Mouse (Mus musculus): ENCODE measurements around the gene Acsf3. TPM values are rescaled to one million over a fixed set of nuclear protein-coding genes. Genes with fewer than 3 reads are reported as not detected.

The Acsf3 gene
- polyA plus RNA-seq, 1 experiment, result 5.4 TPM

- Histone ChIP-seq H3K4me3 (ENCODE audit: insufficient read depth, low read length) (no peak overlapping the region), H3K4me1 (ENCODE audit: control insufficient read depth, insufficient read depth, low read length) (no peaks in the 10 kb centered on the region), H3K27ac (ENCODE audit: insufficient read depth, low read length) (no peak overlapping the region)
- TF ChIP-seq POLR2A (IDR thresholded peaks at IDR 0.05; ENCODE audit: low read depth, low read length) (no peak), CTCF (IDR thresholded peaks at IDR 0.05; ENCODE audit: borderline replicate concordance, insufficient read depth, low read length) (no peak)
Measured at GRCm38 (mm10) chr8:122817724-122818496, 42.6 kb downstream of the Acsf3 start.

- H3K4me1 ChIP-seq (ENCODE audit: control insufficient read depth, insufficient read depth, low read length), result no peaks in the 10 kb centered on the region
- H3K4me3 ChIP-seq (ENCODE audit: insufficient read depth, low read length), result no peak overlapping the region
- no peak for TF ChIP-seq CTCF (IDR thresholded peaks at IDR 0.05; ENCODE audit: borderline replicate concordance, insufficient read depth, low read length)
- TF ChIP-seq POLR2A (IDR thresholded peaks at IDR 0.05; ENCODE audit: low read depth, low read length), result no peak
- no peak overlapping the region for H3K27ac ChIP-seq (ENCODE audit: insufficient read depth, low read length)
Measured at GRCm38 (mm10) chr8:122819776-122820175, 44.5 kb downstream of the Acsf3 start.

GRCm38 (mm10) chr8:122824571-122824970, 49.3 kb downstream of the Acsf3 start:
- Histone ChIP-seq H3K4me3 (ENCODE audit: insufficient read depth, low read length) (no peak overlapping the region), H3K4me1 (ENCODE audit: control insufficient read depth, insufficient read depth, low read length) (no peaks in the 10 kb centered on the region), H3K27ac (ENCODE audit: insufficient read depth, low read length) (no peak overlapping the region)
- TF ChIP-seq CTCF (IDR thresholded peaks at IDR 0.05; ENCODE audit: borderline replicate concordance, insufficient read depth, low read length), result no peak
- no peak for TF ChIP-seq POLR2A (IDR thresholded peaks at IDR 0.05; ENCODE audit: low read depth, low read length)

GRCm38 (mm10) chr8:122824986-122825385, 49.7 kb downstream of the Acsf3 start:
- H3K4me3 ChIP-seq (ENCODE audit: insufficient read depth, low read length), result no peak overlapping the region
- H3K4me1 ChIP-seq (ENCODE audit: control insufficient read depth, insufficient read depth, low read length), result no peaks in the 10 kb centered on the region
- TF ChIP-seq POLR2A (IDR thresholded peaks at IDR 0.05; ENCODE audit: low read depth, low read length) (no peak), CTCF (IDR thresholded peaks at IDR 0.05; ENCODE audit: borderline replicate concordance, insufficient read depth, low read length) (no peak)
- H3K27ac ChIP-seq (ENCODE audit: insufficient read depth, low read length), result no peak overlapping the region

- H3K4me3 ChIP-seq (ENCODE audit: insufficient read depth, low read length), result no peak overlapping the region
- no peak for TF ChIP-seq CTCF (IDR thresholded peaks at IDR 0.05; ENCODE audit: borderline replicate concordance, insufficient read depth, low read length)
- TF ChIP-seq POLR2A (IDR thresholded peaks at IDR 0.05; ENCODE audit: low read depth, low read length), result no peak
- no peaks in the 10 kb centered on the region for H3K4me1 ChIP-seq (ENCODE audit: control insufficient read depth, insufficient read depth, low read length)
- no peak overlapping the region for H3K27ac ChIP-seq (ENCODE audit: insufficient read depth, low read length)
Measured at GRCm38 (mm10) chr8:122825408-122825807, 50.1 kb downstream of the Acsf3 start.

- Histone ChIP-seq H3K4me3 (ENCODE audit: insufficient read depth, low read length) (no peak overlapping the region), H3K27ac (ENCODE audit: insufficient read depth, low read length) (no peak overlapping the region), H3K4me1 (ENCODE audit: control insufficient read depth, insufficient read depth, low read length) (no peaks in the 10 kb centered on the region)
- TF ChIP-seq CTCF (IDR thresholded peaks at IDR 0.05; ENCODE audit: borderline replicate concordance, insufficient read depth, low read length) (no peak), POLR2A (IDR thresholded peaks at IDR 0.05; ENCODE audit: low read depth, low read length) (no peak)
Measured at GRCm38 (mm10) chr8:122829396-122829795, 54.1 kb downstream of the Acsf3 start.

- Histone ChIP-seq H3K4me1 (ENCODE audit: control insufficient read depth, insufficient read depth, low read length) (no peaks in the 10 kb centered on the region), H3K27ac (ENCODE audit: insufficient read depth, low read length) (no peak overlapping the region), H3K4me3 (ENCODE audit: insufficient read depth, low read length) (no peak overlapping the region)
- TF ChIP-seq CTCF (IDR thresholded peaks at IDR 0.05; ENCODE audit: borderline replicate concordance, insufficient read depth, low read length) (peak; percentile 99), POLR2A (IDR thresholded peaks at IDR 0.05; ENCODE audit: low read depth, low read length) (no peak)
Measured at GRCm38 (mm10) chr8:122830349-122831061, 55.2 kb downstream of the Acsf3 start.

GRCm38 (mm10) chr8:122834416-122834815, 59.1 kb downstream of the Acsf3 start:
- H3K4me1 ChIP-seq (ENCODE audit: control insufficient read depth, insufficient read depth, low read length), result no peaks in the 10 kb centered on the region
- TF ChIP-seq CTCF (IDR thresholded peaks at IDR 0.05; ENCODE audit: borderline replicate concordance, insufficient read depth, low read length), result no peak
- no peak for TF ChIP-seq POLR2A (IDR thresholded peaks at IDR 0.05; ENCODE audit: low read depth, low read length)
- H3K4me3 ChIP-seq (ENCODE audit: insufficient read depth, low read length), result no peak overlapping the region
- no peak overlapping the region for H3K27ac ChIP-seq (ENCODE audit: insufficient read depth, low read length)

- Histone ChIP-seq H3K27ac (ENCODE audit: insufficient read depth, low read length) (no peak overlapping the region), H3K4me3 (ENCODE audit: insufficient read depth, low read length) (no peak overlapping the region), H3K4me1 (ENCODE audit: control insufficient read depth, insufficient read depth, low read length) (no peaks in the 10 kb centered on the region)
- TF ChIP-seq CTCF (IDR thresholded peaks at IDR 0.05; ENCODE audit: borderline replicate concordance, insufficient read depth, low read length), result peak; percentile 90
- no peak for TF ChIP-seq POLR2A (IDR thresholded peaks at IDR 0.05; ENCODE audit: low read depth, low read length)
Measured at GRCm38 (mm10) chr8:122834971-122835370, 59.7 kb downstream of the Acsf3 start.

GRCm38 (mm10) chr8:122836199-122836598, 60.9 kb downstream of the Acsf3 start:
- no peaks in the 10 kb centered on the region for H3K4me1 ChIP-seq (ENCODE audit: control insufficient read depth, insufficient read depth, low read length)
- H3K27ac ChIP-seq (ENCODE audit: insufficient read depth, low read length), result no peak overlapping the region
- TF ChIP-seq POLR2A (IDR thresholded peaks at IDR 0.05; ENCODE audit: low read depth, low read length) (no peak), CTCF (IDR thresholded peaks at IDR 0.05; ENCODE audit: borderline replicate concordance, insufficient read depth, low read length) (no peak)
- no peak overlapping the region for H3K4me3 ChIP-seq (ENCODE audit: insufficient read depth, low read length)
